Mouse (Mus musculus) heart, postnatal 25 days (tissue): ENCODE measurements around the gene Mrpl36. TPM values are rescaled to one million over a fixed set of nuclear protein-coding genes. Genes with fewer than 3 reads are reported as not detected.

Experiments used
- DNase-seq: peaks from one replicate; pipeline ENCODE4 v3.0.0; 2022; ENCODE audit warnings: low spot score
- intact Hi-C: fragments of 180-260 bp; cut with DNase I; formaldehyde crosslinking; loops from one replicate; pipeline ENCODE4 v1.15.1; 2025
- total RNA-seq, 2 experiments: library from RNA; stranded (reverse); gene quantifications; 2 replicates each; pipeline ENCODE4 v1.2.3; 2021

Gene Mrpl36
- total RNA-seq, 2 experiments from 2014 or later = 52.7 to 54.5 TPM

DNA sequence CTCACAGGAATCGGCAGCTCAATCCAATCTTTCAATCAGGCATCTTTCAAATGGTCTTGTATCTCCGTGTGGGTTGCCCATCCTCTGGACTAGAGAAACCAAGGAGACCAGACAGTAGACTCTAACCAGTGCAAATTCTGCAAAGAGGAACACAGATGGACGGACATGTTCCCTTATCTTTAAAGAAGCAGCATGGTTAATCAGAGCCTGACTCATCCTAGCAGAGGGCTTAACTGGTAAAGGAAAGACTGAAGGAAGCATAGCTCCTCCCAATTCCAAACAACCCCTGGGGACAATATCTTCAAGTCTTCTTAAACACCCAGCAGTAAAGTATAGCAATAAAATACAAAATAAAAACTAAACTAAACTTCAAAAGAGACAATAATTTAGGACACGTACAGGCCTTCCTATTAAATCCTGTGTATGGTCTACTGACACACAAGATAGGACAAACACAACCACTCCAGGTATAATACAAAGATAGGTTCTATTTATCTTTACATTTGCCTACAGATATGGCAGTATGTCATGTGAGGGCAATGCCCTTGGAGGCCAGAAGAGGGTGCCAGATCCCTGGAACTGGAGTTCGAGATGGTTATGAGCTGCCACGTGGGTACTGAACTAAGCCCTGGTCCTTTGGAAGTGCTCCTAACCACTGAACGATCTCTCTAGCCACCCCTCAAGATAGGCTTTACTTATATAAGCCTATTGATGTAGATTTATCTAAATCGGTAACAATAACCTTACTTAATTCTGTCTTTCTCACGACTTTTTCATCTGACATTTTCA lies 17.0 kb downstream of the Mrpl36 start:
- intact Hi-C loops = no loop called here
- no peak for DNase-seq

- DNase-seq = no peak
- intact Hi-C loops = no loop called here
Measured at GRCm38 (mm10) chr13:73346131-73346530, 17.8 kb downstream of the Mrpl36 start.

GRCm38 (mm10) chr13:73346743-73347142 lies 18.4 kb downstream of the Mrpl36 start:
- intact Hi-C loops = no loop called here
- DNase-seq = no peak

DNA sequence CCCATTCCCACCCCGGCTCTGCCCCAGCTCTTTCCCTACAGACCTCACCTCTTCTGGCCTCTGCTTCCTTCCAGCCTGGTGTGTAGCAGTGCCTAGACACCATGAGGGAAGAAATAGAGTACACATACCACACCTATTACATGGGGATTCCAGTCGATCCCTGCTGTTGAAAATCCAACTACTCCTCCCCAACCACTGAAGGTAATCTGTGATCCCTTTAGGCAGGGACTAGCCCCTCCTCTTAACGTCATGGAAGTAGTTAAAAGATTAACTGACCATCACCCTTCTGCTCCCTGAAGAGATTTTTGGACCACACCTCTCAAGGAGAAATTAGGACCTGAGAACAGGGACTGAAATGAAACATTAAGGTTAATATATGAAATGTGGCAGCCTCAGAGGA lies 18.9 kb downstream of the Mrpl36 start:
- intact Hi-C loops = no loop called here
- no peak for DNase-seq

GRCm38 (mm10) chr13:73347922-73348650 lies 19.8 kb downstream of the Mrpl36 start:
- intact Hi-C loops = no loop called here
- no peak for DNase-seq

- DNase-seq = no peak
- intact Hi-C loops = loop anchor here (2.0 to 5.0 kb wide), 2 partner anchors 190 to 263 kb away; no protein-coding TSS in a partner anchor
Measured at GRCm38 (mm10) chr13:73350741-73351140, 22.4 kb downstream of the Mrpl36 start.

DNA sequence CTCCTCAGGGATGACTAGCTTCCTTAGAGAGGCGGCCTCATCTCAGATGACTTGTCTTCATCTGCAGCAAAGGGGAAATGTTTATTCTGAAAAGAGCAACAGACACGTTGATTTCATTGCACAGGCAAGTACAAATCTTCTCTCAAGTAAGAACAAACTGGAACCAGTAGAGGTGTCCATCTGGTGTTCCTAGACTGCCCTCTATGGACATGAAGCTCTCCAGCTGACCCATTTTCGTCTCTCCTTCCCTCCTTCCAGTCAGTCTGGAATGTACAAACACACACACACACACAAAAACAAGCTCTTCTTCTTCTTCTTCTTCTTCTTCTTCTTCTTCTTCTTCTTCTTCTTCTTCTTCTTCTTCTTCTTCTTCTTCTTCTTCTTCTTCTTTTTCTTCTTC lies 23.6 kb downstream of the Mrpl36 start:
- intact Hi-C loops = loop anchor here (2.0 to 5.0 kb wide), 2 partner anchors 191 to 265 kb away; no protein-coding TSS in a partner anchor
- DNase-seq = no peak

DNA sequence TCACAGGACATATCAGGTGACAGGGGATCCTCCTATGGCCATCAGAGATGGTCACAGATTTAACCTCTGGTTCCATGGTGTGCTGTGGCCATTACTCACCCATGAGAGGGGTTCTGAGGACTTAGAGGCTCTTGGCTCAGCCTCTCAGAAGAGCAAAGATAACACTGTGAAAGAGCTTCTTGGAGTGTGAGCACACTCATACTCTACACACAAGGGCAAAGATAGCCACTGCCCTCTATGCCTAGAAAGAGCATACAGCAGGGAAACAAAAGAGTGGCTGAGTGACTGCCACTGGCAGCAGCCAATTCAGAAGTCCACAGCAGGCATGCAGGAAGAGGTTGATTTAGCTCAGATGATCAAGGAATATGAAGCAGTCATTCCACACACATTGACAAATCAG lies 24.2 kb downstream of the Mrpl36 start:
- intact Hi-C loops = loop anchor here (5.0 kb wide), 1 partner anchor 265 kb away; no protein-coding TSS in a partner anchor
- no peak for DNase-seq

- intact Hi-C loops = no loop called here
- DNase-seq = no peak
Measured at GRCm38 (mm10) chr13:73357106-73357505, 28.8 kb downstream of the Mrpl36 start.

DNA sequence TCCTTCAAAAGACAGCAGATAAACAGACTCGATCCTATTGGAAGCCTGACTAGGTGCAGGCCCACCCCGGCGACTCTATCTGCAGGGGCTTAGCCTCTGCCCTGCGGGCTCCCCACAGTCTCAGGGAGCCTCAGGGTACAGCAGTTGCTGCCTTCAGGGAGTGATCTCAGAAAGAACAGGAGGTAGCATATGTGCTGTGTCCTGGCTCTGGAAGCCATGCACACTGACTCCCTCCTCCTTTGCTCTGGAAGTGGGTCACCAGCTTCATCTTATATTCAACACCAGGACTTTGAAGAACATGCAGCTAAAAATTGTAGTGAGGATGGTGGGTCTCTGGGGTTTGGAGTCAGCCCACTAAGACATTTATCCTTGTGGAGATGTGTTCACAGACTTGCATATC lies 45.1 kb downstream of the Mrpl36 start:
- intact Hi-C loops = no loop called here
- DNase-seq = no peak

DNA sequence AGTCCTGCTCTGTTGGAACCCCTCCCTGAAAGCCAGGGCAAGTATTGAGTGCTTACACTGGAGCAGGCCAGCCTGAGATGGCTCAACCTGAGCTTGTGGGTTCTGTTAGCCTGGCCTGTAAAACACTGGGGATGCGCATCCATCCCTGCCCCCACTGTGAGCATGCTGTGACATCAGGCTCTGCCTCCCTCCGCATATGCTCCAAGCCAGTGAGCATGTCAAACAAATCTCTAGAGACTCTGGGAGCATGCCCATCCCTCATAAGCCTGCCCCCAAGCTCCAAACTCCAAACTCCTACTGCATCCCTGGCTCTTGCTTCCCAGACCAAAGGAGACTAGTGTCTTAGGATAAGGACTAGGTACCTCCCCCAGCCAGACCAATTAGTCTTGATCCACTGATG lies 46.3 kb downstream of the Mrpl36 start:
- DNase-seq = no peak
- intact Hi-C loops = no loop called here

- no peak for DNase-seq
- intact Hi-C loops = no loop called here
Measured at GRCm38 (mm10) chr13:73377637-73378036, 49.3 kb downstream of the Mrpl36 start.

Other genes starting within 250 kb of the Mrpl36 start
- gene Irx4, start 68.0 kb upstream of the Mrpl36 start, total RNA-seq = 10 to 100 TPM; 26.0 to 27.0 TPM
- gene Ndufs6, start within 50 bp of the Mrpl36 start, total RNA-seq = 1,000 to 10,000 TPM; 1,182 to 1,218 TPM
- gene Lpcat1, start 138.7 kb downstream of the Mrpl36 start, total RNA-seq = 1 to 10 TPM; 7.6 to 8.4 TPM
- not detected for gene Slc6a3, start 208.2 kb downstream of the Mrpl36 start, total RNA-seq